Mouse (Mus musculus) splenic B cell, adult 2 months (primary cell): ENCODE results near the gene Trp53rka.

Experiments used
- DNase-seq: peaks from one replicate; pipeline ENCODE4 v3.0.0-alpha.2; 2011; ENCODE audit warnings: low read depth, low spot score
- H3K27me3 ChIP-seq: 2 replicates; pipeline ENCODE4 v1.6.1; 2012; ENCODE audit warnings: mild to moderate bottlenecking, low read length, moderate library complexity, mixed read lengths; ENCODE audit not compliant: control insufficient read depth, poor library complexity, insufficient read depth, severe bottlenecking
- H3K36me3 ChIP-seq: 2 replicates; pipeline ENCODE4 v1.6.1; 2012; ENCODE audit warnings: mild to moderate bottlenecking, low read length, moderate library complexity, mixed read lengths; ENCODE audit not compliant: control insufficient read depth, poor library complexity, insufficient read depth, severe bottlenecking

Gene Trp53rka

GRCm38 (mm10) chr2:165459663-165460062 lies 33.5 kb downstream of the Trp53rka start:
- no peaks in the 10 kb centered on the region for H3K27me3 ChIP-seq
- no peaks in the 10 kb centered on the region for H3K36me3 ChIP-seq
- no peak for DNase-seq

DNA sequence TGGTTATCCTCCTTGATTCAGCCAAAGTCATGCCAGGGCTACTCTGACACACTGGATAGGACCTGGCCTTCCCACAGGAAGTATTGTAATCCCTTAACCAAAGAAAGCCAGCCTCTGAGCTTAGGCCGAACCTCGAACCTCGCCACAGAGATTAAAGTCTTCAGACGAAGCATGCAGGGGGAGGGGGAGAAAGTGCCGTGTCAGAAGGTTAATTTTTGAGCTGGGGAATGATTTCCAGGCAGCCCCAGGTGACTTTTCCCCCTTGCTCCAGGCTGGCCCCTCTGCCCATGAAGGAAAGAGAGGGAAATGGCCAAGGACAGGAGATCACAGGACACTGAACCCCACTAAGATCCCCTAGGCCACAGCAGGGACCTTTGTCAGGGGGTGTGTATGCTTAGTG lies 34.9 kb downstream of the Trp53rka start:
- Histone ChIP-seq H3K36me3 (no peaks in the 10 kb centered on the region), H3K27me3 (no peaks in the 10 kb centered on the region)
- no peak for DNase-seq

DNA sequence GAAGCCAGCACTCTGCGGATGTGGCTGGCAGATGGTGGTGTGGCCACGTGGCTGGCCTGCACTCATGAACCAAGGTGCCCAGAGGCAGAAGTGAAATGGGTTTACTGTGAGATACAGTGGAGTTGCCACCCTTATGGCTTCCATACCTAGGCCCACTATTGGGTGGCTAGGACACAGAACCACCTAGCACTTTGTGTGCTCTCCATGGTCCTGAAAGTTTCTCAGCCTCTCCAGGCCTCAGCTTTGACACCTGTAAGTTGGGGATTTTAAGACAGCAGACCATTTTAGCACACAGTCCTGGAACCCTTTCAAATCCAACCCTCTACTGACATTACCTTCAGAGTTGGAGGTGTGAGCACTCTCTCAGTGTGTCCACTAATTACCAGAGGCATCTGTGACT lies 36.4 kb downstream of the Trp53rka start:
- peak; percentile 18 for DNase-seq

DNA sequence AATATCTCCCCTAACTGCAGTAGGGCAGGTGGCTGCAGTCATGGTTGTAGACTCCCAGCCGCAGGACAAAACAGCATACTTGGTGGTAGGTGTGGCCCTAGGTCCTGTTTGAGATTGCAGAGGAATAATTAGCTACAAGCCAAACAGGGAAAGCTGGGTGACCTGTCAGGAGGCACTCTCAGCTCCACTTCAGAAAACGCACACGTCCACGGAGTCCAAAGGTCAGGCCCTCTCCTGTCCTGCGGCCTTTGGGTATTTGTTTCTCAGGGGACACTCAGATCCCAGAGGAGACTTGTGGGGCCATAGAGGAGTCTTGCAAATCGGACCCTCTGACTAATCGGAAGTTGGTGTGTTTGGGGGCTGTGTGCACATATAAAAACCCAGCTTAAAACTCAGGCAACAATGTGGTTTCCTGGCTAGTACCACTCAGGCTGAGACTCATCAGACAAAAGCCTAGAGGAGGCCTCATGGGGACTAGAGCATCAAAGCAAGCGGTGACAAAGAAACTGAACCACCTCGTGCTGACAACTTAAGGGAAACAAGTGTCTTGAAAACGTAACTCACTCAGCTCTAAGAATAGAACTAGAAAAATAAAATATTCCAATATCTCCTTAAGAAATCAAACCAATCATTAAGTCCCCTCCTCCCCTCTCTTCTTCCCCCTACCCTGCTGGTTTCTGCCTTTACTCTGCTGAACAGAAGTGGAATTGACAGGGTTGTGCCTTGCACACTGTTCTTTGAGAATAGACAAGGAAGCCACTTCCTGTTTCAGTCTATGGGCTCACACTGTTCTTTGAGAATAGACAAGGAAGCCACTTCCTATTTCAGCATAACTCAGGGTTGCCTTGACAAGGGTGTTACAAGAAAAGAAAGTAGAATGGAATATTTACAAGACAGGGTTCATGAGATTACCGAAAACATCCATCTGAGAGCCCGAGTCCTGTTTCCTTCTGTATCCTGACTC lies 40.1 kb downstream of the Trp53rka start:
- Histone ChIP-seq H3K27me3 (no peaks in the 10 kb centered on the region), H3K36me3 (no peaks in the 10 kb centered on the region)
- peak; percentile 11 for DNase-seq

More for the DNA sequence above, 36.4 kb downstream of the Trp53rka start:
- Histone ChIP-seq H3K27me3 (no peaks in the 10 kb centered on the region), H3K36me3 (no peaks in the 10 kb centered on the region)

DNA sequence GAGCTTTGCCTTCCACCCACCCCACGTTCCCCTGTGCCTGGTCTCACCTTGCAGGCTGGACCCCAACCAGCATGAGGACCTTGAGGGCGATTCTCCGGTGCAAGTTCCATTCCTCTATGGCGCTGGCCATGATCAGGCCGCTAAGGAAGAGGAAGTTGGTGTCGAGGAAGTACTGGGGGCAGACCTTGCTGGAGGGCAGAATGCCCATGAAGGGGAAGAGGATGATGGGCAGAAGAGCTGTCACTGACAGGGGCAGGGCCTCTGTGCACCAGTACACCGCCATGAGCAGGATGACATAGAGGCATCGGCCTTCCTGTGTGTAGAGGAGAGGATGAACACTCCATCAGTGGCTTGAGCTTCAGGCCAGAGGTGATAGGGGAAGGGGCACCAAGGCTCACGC lies 44.6 kb downstream of the Trp53rka start:
- no peak for DNase-seq
- H3K36me3 ChIP-seq: no peaks in the 10 kb centered on the region
- H3K27me3 ChIP-seq: no peaks in the 10 kb centered on the region

DNA sequence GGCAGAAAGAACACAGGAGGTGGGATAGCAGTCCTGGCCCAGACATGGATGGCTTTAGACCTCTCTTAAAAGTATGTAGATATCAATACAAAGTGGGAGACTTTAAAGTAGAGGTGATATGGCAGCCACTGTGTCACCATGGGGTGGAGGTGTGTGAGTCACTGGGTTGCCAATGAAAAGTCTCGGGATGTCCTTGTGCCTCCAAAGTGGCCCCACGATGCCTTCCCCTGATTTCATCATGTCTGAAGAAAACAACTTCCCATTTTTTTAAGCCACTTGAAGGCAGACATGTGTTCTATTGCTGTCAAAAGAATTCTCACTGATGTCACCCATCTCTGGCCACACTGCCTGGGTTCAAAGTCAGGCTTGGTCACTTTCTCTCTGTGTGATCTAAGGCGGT lies 48.3 kb downstream of the Trp53rka start:
- no peak for DNase-seq
- no peaks in the 10 kb centered on the region for H3K27me3 ChIP-seq

GRCm38 (mm10) chr2:165442981-165443380 lies 50.1 kb downstream of the Trp53rka start:
- no peak for DNase-seq
- Histone ChIP-seq H3K36me3 (no peaks in the 10 kb centered on the region), H3K27me3 (no peaks in the 10 kb centered on the region)

More for the DNA sequence above, 48.3 kb downstream of the Trp53rka start:
- H3K36me3 ChIP-seq: no peaks in the 10 kb centered on the region

DNA sequence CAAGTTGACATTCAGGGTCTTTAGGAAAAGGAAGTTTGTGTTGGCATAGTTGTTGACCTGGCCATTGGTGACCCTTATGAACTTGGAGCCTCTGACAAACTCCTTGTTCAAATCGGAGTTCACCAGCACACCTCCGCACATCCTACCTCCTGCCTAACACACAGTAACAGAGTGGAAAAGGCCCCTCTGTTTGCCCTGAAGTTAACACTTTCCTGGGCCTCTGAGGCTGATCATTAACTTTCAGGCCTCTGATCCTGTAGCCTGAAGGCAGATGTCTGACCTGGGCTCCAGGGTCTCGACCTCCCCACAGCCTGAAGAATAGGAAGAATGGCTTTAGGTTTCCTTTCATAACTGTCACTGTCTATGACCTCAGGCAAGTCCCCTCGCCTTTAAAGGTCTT lies 51.5 kb downstream of the Trp53rka start:
- Histone ChIP-seq H3K36me3 (no peaks in the 10 kb centered on the region), H3K27me3 (no peaks in the 10 kb centered on the region)
- no peak for DNase-seq
